Mouse (Mus musculus): ENCODE measurements at regions not wholly inside any gene's neighbourhood (a gene's known extent, or its start where the extent isn't known, plus 50 kb on each side); places are given as distances from the start of the nearest gene placed in this dataset.

DNA sequence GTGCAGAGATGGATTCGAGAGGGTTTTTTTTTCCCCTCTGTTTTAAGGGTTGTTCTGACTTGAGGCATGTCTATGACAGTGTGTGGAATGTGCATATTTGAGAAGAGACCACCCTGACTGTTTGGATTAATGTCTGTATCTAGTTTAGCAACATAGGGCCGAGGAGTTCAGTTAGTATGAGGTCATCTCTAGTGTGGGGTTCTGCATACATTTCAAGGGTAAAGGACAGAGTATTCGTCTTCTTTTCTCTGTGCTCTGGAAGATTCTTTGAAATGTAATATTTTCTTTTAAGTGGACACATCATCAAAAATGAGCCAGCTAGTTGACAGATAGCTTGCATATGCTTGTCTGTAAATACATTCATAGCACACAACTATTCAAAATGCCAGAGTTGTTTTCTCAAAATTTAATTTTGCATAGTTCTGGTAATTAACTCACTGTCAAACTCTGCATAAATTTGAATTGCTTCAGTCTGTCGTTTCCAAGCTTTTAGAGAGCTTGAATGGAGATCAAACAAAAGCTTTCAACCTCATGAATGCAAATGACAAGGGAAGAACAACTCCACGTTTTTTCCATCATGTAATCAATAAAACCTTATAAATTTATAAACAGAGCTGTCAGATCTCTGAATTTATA is 415.5 kb downstream of the Adamts20 start:
- DNase-seq: no peak

DNA sequence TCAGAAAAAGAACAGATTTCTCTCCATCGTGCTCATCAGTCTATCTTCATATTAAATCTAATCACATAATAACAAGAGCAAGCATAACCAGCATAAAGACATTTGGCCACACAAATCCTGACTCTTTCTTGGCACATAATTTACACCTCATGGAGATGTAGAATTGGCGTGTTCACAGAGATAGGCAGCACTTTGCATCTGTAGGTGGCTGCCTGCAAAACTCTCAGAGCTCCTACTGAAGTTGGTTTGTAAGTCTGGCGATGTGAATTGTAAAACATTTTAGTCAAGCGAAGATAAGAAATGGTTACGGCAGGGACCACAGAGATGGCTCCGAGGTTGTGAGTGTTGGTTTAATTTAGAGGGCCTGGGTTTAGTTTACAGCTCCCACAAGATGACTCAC is 419.0 kb downstream of the Adamts20 start:
- no peak for DNase-seq

DNA sequence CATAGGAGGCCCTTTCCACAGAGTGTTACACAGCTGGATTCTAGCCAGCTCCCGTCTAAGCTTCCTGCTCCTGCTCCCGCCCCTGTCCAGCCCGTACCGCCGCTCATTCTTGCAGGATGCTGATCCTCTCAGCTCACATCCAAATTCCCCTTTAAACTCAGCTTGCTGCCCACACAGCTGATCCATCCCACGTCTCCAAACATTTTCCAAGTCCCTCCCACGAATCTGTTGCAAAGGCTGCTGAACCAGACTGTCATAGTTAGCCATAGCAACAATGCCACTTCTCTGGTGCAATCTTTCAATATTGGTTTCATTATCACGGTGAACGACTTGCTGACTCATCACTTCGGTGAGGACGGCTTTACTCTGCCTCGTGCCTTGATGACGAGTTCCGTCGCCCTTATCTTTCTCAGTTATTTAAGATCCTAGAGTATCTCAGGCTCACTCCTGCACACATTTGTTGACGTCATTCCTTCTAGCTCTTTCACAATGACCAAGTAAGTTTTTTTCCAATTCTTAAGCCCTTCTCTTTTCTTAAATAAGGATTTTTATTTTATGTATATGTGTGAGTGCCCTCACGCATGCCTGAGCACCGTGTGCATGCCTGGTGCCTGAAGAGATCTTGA is 420.0 kb downstream of the Adamts20 start:
- peak; percentile 37 for DNase-seq

DNA sequence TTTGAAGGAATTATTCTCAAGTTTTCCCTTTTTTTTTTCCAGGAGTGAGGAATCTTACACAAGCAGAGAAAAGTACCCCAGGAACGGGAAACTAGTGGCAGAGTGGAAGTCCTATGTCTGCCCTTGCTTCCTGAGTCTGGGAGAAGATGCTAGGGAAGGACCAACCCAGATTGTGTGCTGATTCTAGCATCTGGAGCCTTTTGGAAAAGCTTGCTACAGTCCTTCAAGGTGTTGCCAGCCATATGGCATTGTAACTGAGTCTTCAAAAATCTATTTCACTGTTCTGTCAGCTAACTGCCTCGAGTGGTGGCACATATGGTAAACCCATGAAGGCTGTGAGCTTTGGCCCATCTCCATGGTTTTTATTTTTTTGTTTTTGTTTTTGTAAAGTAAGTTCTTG is 432.3 kb downstream of the Adamts20 start:
- DNase-seq: no peak

DNA sequence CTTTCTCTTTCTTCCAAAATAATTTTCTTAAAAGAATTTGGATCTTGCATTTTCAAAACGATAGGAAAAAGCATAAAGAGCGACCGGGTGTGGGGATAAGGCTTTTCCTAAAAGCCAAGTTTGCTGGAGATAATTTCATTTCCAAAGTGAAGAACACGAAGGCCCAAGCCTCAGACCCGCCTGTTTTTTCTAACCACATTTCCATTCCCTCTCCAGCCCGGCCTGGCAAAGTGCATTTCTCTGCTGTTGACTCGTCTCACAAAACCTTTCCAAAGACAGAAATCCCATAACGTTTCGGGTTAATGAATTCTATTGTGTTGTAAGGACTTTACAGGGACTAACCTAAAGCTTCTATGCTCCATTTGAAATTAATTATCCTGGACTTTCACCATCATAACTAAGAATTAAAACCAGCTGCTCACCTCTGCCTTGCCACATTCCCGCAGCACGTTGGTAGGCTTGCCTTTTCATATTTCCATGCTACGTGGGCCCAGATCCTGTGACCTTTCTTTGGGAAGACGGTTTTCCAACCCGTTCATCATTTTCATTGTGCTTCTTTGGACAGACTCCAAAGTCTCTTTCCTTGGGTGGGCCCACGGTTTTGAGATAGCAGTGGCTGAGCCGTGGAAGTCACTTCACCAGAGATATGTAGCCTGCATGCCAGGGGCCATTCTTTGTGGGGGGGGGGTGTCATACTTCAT is 430.5 kb upstream of the Prickle1 start:
- peak; percentile 20 for DNase-seq

DNA sequence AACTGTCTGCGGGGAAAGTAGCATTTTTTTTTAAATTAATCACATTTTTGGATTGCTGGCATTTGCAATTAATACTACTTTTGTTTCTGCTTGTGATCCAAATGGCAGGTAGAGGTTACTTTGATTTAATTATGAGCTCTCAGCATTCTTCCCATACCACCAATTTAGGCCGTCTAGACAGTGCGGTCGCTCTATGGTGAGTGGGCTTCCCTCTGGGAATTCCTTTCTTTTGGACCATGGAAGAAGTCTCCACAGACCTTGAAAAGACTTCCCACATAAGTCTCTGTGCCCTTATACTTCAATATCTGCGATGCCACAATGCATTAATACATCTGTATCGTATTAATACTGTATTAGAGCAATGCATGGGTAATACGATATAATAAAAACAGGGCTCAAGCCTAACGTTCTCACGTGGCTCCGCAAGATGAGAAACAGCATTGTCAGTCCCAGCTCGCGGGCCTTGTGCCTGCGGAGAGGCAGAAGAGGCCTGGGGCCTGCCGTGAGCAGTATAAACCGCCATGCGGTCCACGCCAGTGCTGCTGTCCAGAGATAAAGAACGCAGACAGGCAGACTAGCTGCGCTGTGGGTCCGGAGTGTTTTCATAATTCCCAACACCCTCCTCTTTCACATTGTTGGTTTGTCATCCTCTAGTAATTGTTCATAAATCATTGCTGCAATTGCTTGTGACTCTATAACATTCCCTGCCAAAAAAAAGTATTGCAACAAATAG is 429.7 kb upstream of the Prickle1 start:
- DNase-seq: peak; percentile 46

DNA sequence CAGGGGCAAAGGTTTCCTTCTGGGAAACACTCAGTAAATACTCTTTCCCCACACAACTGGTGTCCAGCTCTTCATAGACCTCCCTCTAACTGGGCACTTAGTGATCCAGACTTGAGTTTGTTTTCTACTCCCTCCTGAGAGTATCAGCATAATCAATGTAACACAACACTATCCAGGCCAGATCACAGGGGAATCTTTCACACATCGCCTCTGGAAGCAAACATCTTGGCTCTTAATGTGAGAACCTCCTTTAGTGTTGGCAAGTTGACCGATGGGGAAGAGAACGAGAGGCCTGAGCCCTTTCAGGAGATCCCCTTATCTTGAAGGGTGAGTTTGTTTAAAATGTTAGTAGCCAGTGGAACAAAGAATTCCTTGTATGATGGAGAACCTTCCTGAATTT is 429.1 kb upstream of the Prickle1 start:
- DNase-seq: no peak

DNA sequence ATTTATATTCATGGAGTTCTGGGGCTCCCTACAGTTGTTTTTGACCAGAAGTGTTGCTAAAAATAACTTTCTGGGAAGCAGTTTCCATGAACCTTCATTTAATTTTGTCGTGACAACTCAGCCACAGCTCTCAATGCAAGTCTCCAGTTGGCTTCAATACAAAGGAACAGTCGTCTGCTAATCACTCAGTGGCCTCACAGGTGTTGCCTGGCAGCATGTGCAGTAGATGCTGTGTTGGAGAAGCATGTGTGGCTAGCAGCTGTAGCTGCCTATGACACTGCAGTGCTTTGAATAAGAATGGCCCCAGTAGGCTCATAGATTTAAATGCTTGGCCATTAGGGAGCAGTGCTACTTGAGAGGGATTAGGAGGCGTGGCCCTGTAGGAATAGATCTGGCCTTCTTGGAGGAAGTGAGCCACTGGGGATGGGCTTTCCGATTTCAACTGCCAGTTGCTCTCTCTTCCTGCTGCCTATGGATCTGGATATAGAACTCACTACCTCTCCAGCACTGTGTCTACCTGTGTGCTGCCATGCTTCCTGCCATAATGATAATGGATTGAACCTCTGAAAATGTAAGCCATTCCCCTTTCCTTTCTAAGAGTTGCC is 428.5 kb upstream of the Prickle1 start:
- no peak for DNase-seq

DNA sequence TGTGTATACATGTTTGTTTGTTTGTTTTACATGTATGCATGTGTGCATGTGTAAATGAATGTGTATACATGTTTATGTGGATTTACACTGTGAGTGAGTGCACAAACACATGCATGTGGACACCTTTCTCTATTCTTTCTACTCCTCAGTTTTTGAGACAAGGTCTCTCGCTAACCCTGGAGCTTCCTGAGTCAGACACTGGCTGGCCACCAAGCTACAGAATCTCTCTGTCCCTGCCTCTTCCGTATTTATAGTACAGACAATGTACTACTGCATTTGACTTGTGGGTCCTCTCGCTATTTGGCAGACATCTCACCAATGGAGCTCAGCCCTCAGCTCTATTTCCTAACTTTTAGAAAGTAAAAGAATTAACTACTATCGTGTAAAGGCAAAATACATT is 427.8 kb upstream of the Prickle1 start:
- DNase-seq: peak; percentile 33

DNA sequence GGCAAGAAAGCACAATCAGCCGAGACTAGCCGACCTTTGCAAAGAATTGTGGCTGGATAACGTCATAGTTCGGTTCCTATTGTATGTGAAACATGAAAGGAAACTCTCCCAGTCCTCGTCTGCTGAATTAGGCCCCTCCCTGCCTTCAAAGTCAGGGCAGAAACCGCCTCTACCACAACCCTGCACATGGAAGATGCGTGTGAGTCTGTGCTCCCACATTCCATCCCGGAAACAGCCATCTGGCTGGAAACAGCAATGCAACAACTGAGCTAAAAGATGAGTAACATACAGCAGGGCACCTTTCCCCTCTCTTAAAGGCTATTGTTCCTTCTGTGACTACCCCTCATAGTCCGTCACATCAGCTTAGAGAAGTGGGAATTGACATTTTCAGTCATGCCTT is 422.1 kb upstream of the Prickle1 start:
- no peak for DNase-seq

DNA sequence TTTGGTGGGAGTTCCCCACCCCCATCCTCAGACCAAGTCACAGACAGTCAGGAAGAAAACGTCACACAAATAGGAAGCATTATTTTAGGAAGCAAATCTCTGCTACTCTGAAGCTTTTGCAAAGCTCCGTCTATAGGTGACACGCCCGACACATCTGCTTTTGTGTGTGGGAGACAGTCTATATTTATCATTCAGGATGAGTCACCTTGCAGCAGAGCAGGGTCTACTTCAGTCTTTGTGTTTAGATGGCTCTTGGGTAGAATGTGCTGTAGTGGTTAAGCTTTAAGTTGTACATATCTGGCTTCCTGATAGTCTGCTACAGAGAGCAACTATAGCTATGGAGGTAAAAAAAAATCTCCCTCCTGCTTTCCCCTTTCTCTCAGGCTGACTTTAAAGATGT is 415.8 kb upstream of the Prickle1 start:
- DNase-seq: no peak

DNA sequence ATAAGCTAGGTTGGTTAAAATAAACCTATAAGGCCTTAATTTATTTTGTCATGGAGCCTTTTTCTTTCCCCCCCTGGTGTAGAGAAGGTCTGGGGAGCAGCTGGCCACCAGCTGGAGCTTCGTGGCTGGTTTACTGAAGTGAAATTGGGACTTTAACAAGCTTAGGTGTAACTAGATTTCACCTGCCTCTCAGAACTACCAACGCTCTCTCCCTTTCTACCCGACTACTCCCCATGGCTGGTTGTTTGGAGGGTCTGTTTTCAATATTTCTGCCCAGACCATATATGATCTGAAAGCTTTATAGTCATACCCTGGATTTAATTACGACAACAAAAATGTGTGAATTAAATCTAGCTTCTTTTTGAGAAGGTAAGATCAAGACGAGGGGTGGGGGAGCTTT is 410.4 kb upstream of the Prickle1 start:
- DNase-seq: no peak

DNA sequence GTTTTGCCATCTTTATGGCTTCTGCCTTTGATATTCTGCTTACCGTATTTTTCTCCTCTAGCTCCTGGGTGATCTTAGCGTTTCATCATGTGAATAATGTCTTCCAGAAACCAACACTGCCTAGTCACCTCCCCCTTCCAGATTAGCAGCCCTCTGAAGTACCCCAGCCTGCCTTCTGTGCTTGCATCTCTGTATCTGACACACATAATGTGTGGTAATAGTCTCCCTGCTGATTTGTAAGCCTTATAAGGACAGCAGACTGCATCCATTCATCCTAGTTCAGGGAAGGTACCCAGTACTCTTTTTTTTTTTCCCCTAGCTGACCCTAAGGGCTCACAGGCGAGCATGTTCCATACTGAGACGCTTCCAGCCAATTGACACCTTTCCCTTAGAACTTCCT is 409.2 kb upstream of the Prickle1 start:
- no peak for DNase-seq

DNA sequence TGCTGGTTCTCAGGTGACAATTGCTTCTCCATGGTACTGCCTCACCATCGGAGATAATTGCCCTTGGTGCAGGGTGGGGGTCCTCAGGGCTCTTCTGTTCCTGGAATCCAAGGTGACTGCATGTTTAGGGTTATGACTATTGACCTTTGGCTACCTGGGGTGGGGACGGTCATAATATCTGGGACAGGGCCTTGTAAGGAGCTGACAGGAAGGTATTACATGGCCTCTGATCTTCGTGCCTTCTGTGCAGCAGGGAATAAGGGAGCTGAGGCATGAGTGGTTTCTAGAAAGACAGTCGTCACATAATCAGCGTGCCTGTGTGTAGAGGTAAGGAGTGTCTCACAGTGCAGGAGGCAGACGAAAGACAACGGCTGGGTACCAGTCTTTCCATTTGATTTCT is 407.5 kb upstream of the Prickle1 start:
- no peak for DNase-seq

DNA sequence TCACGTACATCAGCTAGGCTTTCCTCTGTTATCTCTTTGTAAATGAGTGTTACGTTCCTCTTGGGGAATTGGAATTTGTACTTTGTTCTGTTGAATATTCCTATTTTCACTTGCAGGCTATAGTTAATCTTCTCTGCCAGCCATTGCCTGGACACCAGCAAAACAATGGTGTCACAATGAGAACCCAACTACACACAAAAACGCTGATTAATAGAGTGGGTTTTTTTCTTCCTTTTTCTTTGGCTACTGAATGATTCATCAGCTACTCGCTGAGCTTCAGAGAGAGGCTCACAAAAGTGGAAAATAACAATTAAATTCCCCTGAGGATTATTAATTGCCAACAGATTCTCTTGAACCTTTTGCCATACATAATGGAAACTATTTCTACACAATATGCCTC is 398.9 kb upstream of the Prickle1 start:
- no peak for DNase-seq

DNA sequence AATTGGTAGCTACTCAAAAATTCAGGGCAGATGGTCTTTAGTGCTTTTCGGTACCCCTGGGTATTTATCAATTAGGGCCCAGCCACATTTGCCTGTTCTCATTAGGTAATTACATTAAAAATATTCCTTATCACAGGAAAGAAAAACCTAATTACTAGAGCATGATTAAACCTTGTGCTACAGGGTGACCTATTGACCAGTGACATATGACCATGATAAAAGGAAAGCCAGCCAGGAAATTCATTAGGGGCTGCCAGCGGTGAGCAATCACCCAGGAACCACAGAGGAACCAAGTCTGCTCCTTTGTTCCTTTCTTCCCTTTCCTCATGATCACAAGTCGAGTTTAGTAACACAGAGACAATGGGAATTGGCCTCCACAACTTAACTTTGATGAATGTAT is 394.4 kb upstream of the Prickle1 start:
- DNase-seq: no peak

DNA sequence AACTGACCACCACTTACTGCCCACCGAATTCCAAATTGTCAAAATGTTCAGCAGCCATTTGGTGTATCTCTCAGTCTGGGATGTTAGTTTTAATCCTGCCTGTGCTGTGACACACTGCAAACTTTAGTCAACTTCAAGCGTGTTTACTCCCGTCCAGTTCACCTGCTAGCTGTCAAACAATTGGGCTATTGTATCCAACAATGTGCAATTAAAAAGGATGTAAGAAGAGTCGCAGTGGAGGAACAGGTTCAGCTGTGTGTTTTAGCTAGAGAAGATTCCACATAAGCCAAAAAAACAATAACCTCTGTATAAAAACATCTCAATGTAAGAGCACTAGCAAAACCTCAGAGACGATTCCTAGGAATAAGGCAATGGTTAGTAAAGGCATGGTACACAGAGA is 392.7 kb upstream of the Prickle1 start:
- no peak for DNase-seq

DNA sequence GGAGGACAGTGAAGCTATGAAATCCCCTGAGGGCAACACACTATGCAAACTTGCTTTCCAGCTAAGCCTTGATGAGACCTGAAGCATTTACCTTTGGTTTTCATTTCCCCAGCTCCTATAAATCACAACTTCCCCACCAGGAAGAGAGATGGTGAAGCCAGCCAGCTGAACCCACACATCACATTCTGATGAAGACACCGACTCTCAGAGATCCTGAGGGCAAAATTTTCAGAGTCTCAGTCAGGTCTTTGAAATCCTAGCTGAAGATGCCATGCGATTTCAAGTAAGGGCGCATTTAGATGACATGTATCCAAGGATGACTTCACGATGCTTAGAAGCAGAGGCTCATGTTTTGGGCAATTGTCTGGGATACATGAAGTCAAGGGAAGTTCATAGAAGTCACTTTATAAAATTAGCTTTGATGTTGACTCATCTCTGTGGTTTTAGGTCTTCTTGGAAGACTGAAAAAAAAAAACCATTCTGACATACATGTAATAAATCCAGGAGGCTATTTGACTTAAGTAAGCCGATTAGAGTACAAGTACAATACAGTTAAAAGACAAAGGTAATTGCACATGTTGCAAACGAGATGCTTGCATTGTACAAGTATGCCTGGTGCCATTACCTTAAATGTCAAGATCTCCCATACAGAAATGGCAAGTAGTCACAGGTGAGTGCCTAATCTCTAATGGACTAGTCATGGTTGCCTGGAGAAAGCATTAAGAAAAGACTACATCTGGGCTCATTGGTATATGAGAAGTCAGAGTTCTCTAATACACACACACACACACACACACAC is 391.1 kb upstream of the Prickle1 start:
- DNase-seq: no peak

DNA sequence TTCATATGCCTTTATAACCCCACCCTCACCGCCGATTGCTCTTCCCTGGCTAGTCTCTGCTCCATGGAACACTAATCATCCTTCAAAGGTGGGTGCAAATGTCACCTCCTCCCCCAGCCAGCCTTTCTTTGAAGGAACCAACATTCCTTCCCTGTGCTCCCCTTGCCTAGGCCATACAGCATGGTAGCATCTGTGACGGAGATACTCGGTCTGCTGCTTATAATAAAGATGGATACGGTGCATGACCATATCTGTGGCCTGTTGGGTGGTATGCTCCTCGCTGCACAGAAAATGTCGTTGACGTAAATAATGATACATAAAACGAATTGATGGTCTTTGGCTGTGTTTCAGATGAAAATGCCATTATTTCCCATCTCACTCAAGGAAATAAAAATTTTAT is 386.4 kb upstream of the Prickle1 start:
- no peak for DNase-seq

DNA sequence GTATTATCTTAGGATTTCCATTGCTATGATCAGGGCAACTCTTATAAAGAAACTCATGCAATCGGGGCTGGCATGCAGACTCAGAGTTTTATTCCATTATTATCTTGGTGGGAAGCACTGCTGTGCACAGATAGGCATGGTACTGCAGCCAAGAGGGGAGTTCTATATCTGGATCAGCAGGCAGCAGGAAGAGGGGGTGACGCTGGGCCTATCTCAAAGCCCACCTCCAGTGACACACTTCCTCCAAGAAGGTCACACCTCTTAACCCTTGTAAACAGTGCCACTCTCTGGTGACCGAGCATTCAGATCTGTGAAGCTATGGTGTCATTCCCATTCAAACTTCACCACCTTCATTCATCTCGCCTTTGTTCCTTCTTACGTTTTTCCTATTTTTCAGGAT is 381.8 kb upstream of the Prickle1 start:
- no peak for DNase-seq

DNA sequence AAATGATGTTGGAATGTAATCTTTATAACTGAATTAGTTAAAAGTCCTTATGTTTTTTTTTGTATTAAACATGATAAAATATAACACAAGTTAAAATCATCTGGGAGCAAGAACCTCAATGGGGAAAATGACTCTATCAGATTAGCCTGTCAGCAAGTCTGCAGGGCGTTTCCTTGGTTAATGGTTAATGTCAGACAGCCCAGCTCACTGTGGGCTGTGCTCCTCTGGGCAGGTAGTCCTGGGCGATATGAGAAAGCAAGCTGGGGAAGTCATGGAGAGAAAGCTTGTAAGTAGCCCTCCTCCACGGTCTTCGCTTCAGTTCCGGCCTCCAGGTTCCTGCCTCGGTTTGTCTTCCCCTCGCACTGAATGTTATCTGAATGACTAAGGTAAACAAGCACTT is 379.0 kb upstream of the Prickle1 start:
- DNase-seq: no peak

DNA sequence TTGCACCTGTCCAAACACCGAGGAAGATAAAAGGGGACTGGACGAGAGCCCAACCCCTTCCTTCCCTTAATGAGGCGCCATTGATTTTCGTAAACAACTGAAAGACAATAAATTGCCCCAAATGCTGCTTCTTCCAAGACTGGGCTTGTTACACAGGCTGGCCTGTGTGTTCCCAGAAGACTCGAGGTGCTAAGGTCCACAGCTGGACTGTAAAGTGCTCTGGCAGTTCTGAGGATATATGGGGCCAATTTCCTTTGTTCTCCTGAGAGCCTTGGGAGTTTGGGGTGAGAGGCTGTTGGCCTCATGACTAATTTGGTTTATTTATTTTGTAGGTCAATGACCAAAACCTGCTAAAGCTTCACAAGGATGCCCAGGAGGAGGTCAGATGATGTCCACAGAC is 377.3 kb upstream of the Prickle1 start:
- DNase-seq: no peak

Measured in adrenal gland, postnatal 10 days (tissue).